Mouse (Mus musculus) layer of hippocampus, adult 11-12 months (tissue): ENCODE results near the gene Emg1.
"Not testable (repeated sequence)": the region's sequence is repeated elsewhere in the genome, so short reads cannot be mapped to it uniquely, and the experiment has no call there.

Experiments used
- DNase-seq: peaks from one replicate; pipeline ENCODE4 v3.0.0; 2022; ENCODE audit warnings: low spot score

The Emg1 gene

GRCm38 (mm10) chr6:124682291-124682690 is 29.7 kb downstream of the Emg1 start:
- not testable (repeated sequence) for DNase-seq

- DNase-seq = no peak
Observed at GRCm38 (mm10) chr6:124679486-124679885, 32.5 kb downstream of the Emg1 start.

- no peak for DNase-seq
Observed at GRCm38 (mm10) chr6:124678769-124679168, 33.2 kb downstream of the Emg1 start.

GRCm38 (mm10) chr6:124676171-124676570 is 35.8 kb downstream of the Emg1 start:
- no peak for DNase-seq

GRCm38 (mm10) chr6:124674591-124674990 is 37.4 kb downstream of the Emg1 start:
- no peak for DNase-seq

GRCm38 (mm10) chr6:124673619-124674018 is 38.4 kb downstream of the Emg1 start:
- DNase-seq = no peak

GRCm38 (mm10) chr6:124672100-124672499 is 39.9 kb downstream of the Emg1 start:
- no peak for DNase-seq

GRCm38 (mm10) chr6:124670281-124670900 is 41.6 kb downstream of the Emg1 start:
- no peak for DNase-seq

- no peak for DNase-seq
Observed at GRCm38 (mm10) chr6:124669234-124669859, 42.6 kb downstream of the Emg1 start.

GRCm38 (mm10) chr6:124665011-124665410 is 47.0 kb downstream of the Emg1 start:
- DNase-seq = no peak

GRCm38 (mm10) chr6:124664256-124664655 is 47.7 kb downstream of the Emg1 start:
- no peak for DNase-seq

- no peak for DNase-seq
Observed at GRCm38 (mm10) chr6:124663424-124663795, 48.6 kb downstream of the Emg1 start.

- peak; percentile 99 for DNase-seq
Observed at GRCm38 (mm10) chr6:124662477-124663423, 49.2 kb downstream of the Emg1 start, which contains the start of gene Lpcat3. TSS of gene Lpcat3 (plus strand) at chr6:124663027.

GRCm38 (mm10) chr6:124661995-124662394 is 50.0 kb downstream of the Emg1 start:
- no peak for DNase-seq

GRCm38 (mm10) chr6:124661156-124661806 is 50.7 kb downstream of the Emg1 start:
- DNase-seq = no peak

GRCm38 (mm10) chr6:124658067-124658466 is 53.9 kb downstream of the Emg1 start:
- DNase-seq = no peak

- DNase-seq = no peak
Observed at GRCm38 (mm10) chr6:124655893-124656292, 56.1 kb downstream of the Emg1 start.
